Mouse (Mus musculus): ENCODE results near the gene C1qtnf7. TPM values are rescaled to one million over a fixed set of nuclear protein-coding genes. Genes with fewer than 3 reads are reported as not detected.

The C1qtnf7 gene
- polyA plus RNA-seq, 1 experiment from 2014 or later, result 0.74 TPM

DNA sequence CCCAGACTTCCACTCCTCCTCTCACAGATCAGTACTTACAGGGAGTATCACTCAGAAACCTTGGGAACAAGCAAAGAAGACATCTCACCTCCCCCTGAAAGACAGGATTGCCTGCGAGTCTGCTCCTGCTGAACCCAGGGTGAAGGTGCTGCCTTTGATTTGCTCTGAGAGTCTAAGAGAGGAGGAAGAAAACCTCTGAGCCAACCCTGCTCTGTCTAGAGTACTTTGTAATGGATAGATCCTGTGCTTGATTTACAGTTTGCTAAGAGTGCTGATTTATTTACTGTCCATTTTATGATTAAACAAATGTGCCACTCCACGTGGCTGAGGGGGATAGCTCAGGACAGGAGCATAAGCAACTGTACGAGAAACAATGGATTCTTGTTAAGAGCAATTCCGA is 35.1 kb downstream of the C1qtnf7 start:
- no peak overlapping the region for H3K9ac ChIP-seq (ENCODE audit: low read length)
- H3K36me3 ChIP-seq (ENCODE audit: control insufficient read depth, insufficient read depth, low read length), result no peaks in the 10 kb centered on the region
- H3K27ac ChIP-seq (ENCODE audit: low read depth, low read length), result no peak overlapping the region
- H3K27me3 ChIP-seq (ENCODE audit: control insufficient read depth, insufficient read depth, low read length), result no peaks in the 10 kb centered on the region
- H3K4me1 ChIP-seq (ENCODE audit: control insufficient read depth, insufficient read depth, low read length), result no peaks in the 10 kb centered on the region
- no peak for DNase-seq (ENCODE audit: low spot score, missing footprints)
- H3K4me2 ChIP-seq, result no peak overlapping the region
- no peaks in the 10 kb centered on the region for H3K9me3 ChIP-seq (ENCODE audit: control insufficient read depth, low read length)
- 69% methylated on average over 4 of the region's 4 CpGs for WGBS
- ATAC-seq (ENCODE audit: low FRiP score), result no peak
- H3K4me3 ChIP-seq (ENCODE audit: low read depth, low read length), result no peak overlapping the region

DNA sequence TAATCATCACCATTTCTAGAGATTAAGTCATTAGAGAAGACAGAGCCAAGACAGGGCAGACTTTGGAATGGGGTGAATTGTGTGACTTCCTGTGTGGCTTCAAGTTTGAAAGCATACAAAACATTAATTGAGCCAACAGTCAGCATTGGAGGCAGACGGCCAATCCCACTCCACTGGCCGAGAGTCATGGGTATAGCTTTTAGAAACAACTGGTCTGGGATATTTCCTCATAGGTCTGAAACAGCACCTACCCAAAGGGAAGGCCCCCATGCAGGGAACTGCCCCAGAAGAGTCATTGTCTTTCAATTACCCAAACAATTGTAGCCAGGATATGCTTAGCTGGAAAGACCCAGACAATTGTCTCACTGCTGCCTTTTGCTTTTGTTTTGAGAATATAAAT is 39.5 kb downstream of the C1qtnf7 start:
- H3K4me2 ChIP-seq, result no peak overlapping the region
- H3K4me1 ChIP-seq (ENCODE audit: control insufficient read depth, insufficient read depth, low read length), result no peaks in the 10 kb centered on the region
- H3K9me3 ChIP-seq (ENCODE audit: control insufficient read depth, low read length), result no peaks in the 10 kb centered on the region
- no peak for ATAC-seq (ENCODE audit: low FRiP score)
- H3K9ac ChIP-seq (ENCODE audit: low read length), result no peak overlapping the region
- 47% methylated on average over 2 of the region's 2 CpGs for WGBS
- H3K27ac ChIP-seq (ENCODE audit: low read depth, low read length), result no peak overlapping the region
- H3K27me3 ChIP-seq (ENCODE audit: control insufficient read depth, insufficient read depth, low read length), result no peaks in the 10 kb centered on the region
- no peak for DNase-seq (ENCODE audit: low spot score, missing footprints)
- H3K36me3 ChIP-seq (ENCODE audit: control insufficient read depth, insufficient read depth, low read length), result no peaks in the 10 kb centered on the region
- H3K4me3 ChIP-seq (ENCODE audit: low read depth, low read length), result no peak overlapping the region

DNA sequence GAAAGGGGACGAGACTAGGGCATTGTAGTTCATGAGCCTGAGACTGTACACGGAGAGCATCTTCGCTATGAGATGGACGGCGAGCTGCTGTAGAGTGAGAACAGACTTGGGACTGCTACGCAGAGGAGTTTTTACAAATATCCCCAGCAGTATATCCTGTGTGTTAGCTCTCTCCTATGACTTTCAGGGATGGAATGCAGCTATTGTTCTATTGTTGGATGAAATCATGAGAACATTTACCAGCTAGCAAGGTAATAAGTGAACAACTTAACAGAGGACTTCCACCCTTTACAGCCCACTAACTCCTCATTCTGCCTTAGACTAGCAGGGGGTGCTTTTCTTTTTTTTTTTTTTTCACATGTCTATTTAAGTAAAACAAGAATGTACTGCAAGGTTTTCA is 40.1 kb downstream of the C1qtnf7 start:
- Histone ChIP-seq H3K4me3 (ENCODE audit: low read depth, low read length) (no peak overlapping the region), H3K27me3 (ENCODE audit: control insufficient read depth, insufficient read depth, low read length) (no peaks in the 10 kb centered on the region), H3K4me1 (ENCODE audit: control insufficient read depth, insufficient read depth, low read length) (no peaks in the 10 kb centered on the region), H3K9ac (ENCODE audit: low read length) (no peak overlapping the region), H3K27ac (ENCODE audit: low read depth, low read length) (no peak overlapping the region), H3K36me3 (ENCODE audit: control insufficient read depth, insufficient read depth, low read length) (no peaks in the 10 kb centered on the region), H3K4me2 (no peak overlapping the region), H3K9me3 (ENCODE audit: control insufficient read depth, low read length) (no peaks in the 10 kb centered on the region)
- no peak for ATAC-seq (ENCODE audit: low FRiP score)
- 83% methylated on average over 6 of the region's 6 CpGs for WGBS
- no peak for DNase-seq (ENCODE audit: low spot score, missing footprints)

DNA sequence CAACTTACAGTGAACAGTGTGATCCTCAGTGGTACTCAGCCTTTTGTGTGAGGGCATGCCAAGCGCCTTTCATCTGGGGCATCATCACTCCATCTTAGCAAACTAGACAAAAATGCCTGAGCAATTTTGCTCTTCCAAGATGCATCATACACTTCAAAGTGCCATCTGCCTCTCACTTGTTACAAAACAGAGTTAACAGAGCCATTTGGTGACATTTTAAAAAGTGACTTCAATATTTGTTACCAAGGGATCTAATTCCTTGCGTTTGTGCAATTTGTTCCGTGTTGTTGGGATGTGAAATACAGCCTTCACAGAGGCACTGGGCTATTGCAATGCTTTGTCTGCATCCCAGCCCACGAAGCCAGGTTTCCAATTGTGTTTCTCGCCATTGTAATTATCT is 42.1 kb downstream of the C1qtnf7 start:
- Histone ChIP-seq H3K4me2 (no peak overlapping the region), H3K4me3 (ENCODE audit: low read depth, low read length) (no peak overlapping the region), H3K9ac (ENCODE audit: low read length) (no peak overlapping the region), H3K4me1 (ENCODE audit: control insufficient read depth, insufficient read depth, low read length) (no peaks in the 10 kb centered on the region), H3K27ac (ENCODE audit: low read depth, low read length) (no peak overlapping the region), H3K27me3 (ENCODE audit: control insufficient read depth, insufficient read depth, low read length) (no peaks in the 10 kb centered on the region), H3K9me3 (ENCODE audit: control insufficient read depth, low read length) (no peaks in the 10 kb centered on the region), H3K36me3 (ENCODE audit: control insufficient read depth, insufficient read depth, low read length) (no peaks in the 10 kb centered on the region)
- DNase-seq (ENCODE audit: low spot score, missing footprints) (no peak), ATAC-seq (ENCODE audit: low FRiP score) (no peak)
- WGBS, result 81% methylated on average over 5 of the region's 5 CpGs

DNA sequence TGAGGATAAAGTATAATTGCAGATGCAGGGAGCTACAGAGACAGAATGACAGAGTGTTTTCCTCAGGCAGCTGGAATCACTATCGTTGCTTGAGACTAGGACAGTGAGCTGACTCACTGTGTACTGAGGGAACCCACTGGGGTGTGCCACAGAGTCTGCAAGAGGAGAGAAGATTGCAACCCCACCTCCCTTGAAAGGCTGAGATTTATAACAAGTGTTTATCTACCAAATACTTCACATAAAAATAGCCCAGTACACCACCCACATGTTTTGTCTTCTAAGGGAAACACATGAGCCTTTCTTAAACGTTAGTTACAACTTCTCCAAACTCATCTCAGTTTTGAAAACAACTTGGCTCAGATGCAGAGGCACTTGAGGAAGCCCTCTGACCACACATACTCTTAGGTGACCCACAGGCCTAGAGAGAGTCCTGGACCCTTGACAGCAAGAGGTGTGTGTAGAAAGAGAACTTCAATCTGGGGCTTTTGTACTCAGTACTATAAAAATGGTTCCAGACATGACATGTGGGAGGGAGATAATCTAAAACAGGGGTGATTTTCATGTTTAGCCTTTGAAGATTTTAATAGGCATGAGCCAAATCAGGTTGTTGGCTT is 46.4 kb downstream of the C1qtnf7 start:
- 68% methylated on average over 2 of the region's 2 CpGs for WGBS
- Histone ChIP-seq H3K27ac (ENCODE audit: low read depth, low read length) (no peak overlapping the region), H3K4me1 (ENCODE audit: control insufficient read depth, insufficient read depth, low read length) (no peaks in the 10 kb centered on the region), H3K27me3 (ENCODE audit: control insufficient read depth, insufficient read depth, low read length) (no peaks in the 10 kb centered on the region), H3K9ac (ENCODE audit: low read length) (no peak overlapping the region), H3K4me3 (ENCODE audit: low read depth, low read length) (no peak overlapping the region), H3K4me2 (no peak overlapping the region), H3K36me3 (ENCODE audit: control insufficient read depth, insufficient read depth, low read length) (no peaks in the 10 kb centered on the region), H3K9me3 (ENCODE audit: control insufficient read depth, low read length) (no peaks in the 10 kb centered on the region)
- no peak for ATAC-seq (ENCODE audit: low FRiP score)
- DNase-seq (ENCODE audit: low spot score, missing footprints), result no peak

DNA sequence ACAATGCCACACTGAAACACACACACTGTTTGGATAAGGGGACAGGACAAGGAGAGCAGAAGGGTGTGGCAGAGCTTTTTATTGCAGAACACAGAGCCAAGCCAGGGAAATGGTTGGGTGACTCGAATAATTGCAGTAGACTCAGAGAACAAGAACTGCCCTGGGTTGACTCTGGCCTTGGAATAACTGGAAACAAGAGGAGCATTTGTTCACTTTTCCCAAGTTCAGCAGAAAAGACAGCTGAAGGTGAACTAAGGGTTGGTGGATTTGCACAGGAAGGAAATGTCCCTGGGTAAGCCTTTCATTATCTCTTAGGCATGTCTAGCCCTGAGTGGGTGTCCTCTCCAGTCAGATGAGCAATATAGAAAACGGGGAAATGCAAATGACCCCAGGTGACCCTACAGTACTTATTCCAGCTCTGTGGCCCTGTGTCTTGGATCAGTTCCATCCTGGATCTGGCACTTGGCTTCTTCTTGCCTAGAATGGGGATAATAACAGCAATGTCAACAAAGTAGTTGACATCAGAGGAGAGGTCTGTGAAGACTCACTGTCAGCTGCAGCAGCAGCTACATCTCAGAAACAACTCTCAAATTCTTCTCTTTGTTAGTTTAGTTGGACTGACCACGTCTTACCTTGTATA is 54.5 kb downstream of the C1qtnf7 start:
- Histone ChIP-seq H3K27me3 (ENCODE audit: control insufficient read depth, insufficient read depth, low read length) (no peaks in the 10 kb centered on the region), H3K9me3 (ENCODE audit: control insufficient read depth, low read length) (no peaks in the 10 kb centered on the region), H3K9ac (ENCODE audit: low read length) (no peak overlapping the region), H3K36me3 (ENCODE audit: control insufficient read depth, insufficient read depth, low read length) (no peaks in the 10 kb centered on the region), H3K4me2 (no peak overlapping the region), H3K4me3 (ENCODE audit: low read depth, low read length) (no peak overlapping the region), H3K4me1 (ENCODE audit: control insufficient read depth, insufficient read depth, low read length) (no peaks in the 10 kb centered on the region), H3K27ac (ENCODE audit: low read depth, low read length) (no peak overlapping the region)
- 86% methylated on average over 3 of the region's 3 CpGs for WGBS
- ATAC-seq (ENCODE audit: low FRiP score) (no peak), DNase-seq (ENCODE audit: low spot score, missing footprints) (no peak)

DNA sequence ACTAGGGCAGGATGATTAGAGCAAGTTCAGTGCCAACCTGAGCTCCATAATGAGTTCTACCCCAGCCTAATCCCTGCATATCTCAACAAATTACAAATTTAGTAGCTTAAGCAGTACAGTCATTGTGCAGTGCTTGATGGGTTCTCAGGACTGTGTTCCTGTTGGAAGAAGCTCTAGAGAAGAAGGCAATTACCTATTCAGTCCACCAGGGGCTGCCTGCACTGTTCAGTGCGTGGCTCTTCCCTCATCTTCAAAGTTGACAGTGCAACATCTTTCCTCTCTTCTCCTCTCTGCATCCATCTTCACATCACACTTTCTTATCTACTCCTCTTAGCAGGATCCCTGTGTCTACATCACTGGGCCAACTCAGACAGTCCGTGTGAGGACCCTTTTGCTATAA is 67.5 kb downstream of the C1qtnf7 start:
- DNase-seq (ENCODE audit: low spot score, missing footprints) (no peak), ATAC-seq (ENCODE audit: low FRiP score) (peak; percentile 79)
- Histone ChIP-seq H3K4me1 (ENCODE audit: control insufficient read depth, insufficient read depth, low read length) (peaks cover 3% of the 10 kb centered on the region; the same call in 1 of the 2 replicates), H3K27ac (ENCODE audit: low read depth, low read length) (no peak overlapping the region; the same call in 1 of the 2 replicates), H3K4me2 (no peak overlapping the region), H3K27me3 (ENCODE audit: control insufficient read depth, insufficient read depth, low read length) (no peaks in the 10 kb centered on the region), H3K36me3 (ENCODE audit: control insufficient read depth, insufficient read depth, low read length) (no peaks in the 10 kb centered on the region), H3K4me3 (ENCODE audit: low read depth, low read length) (no peak overlapping the region), H3K9me3 (ENCODE audit: control insufficient read depth, low read length) (no peaks in the 10 kb centered on the region), H3K9ac (ENCODE audit: low read length) (no peak overlapping the region)
- WGBS, result 31% methylated on average over 2 of the region's 2 CpGs

DNA sequence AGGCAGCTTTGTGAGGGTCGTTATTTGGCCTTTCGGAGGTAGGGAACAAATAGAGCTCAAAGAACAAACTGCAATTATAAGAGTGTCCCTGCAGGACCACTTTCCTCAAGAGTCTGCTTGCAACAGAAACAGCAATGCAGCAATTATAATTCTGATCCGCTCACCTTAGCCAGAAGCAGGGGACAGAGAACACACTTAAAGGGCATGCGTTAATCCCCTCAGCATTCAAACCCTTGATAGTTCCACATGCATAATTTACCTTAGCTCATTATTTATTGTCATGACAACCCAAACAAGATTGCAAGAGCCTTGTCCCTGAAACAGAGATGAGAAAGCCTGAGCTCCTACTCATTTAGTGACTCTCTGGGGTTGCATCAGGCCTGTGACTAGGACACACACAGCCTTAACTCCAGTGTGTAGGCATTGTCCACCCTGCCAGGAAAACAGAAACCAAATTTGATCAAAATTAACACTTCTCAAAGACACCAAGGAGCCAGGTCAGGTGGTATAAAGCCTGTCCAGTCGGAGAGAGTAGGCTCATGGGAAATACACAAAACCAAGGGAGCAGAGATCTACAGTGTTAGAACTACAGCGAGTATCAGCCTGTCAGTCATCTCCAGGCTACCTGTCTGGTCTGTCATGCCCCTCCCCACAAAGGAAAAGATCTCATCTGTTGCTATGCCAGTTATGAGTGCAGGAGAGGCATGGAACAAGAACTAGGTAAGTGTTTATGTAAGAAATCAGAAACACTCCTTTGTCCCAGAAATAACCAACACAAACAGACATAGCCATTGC is 68.2 kb downstream of the C1qtnf7 start:
- no peak overlapping the region for H3K4me3 ChIP-seq (ENCODE audit: low read depth, low read length)
- no peak for DNase-seq (ENCODE audit: low spot score, missing footprints)
- ATAC-seq (ENCODE audit: low FRiP score), result peak; percentile 72

DNA sequence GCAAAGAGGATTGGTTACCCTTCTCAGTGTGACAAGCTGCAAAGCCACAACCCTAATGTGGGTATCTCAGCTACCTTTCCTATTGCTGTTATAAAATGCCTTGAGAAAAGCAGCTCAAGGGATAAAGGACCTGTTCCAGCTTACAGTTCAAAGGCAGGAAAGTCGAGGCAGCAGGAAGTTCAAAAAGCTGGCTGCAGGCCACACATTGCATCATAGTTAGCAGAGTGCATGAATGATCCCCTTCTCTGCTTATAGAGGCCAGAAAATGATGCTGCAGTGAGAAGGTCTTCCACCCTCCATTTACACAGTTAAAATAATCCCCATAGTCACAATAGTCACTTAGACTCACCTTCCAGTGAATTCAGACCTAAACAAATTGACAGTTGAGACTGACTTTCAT is 69.1 kb downstream of the C1qtnf7 start:
- H3K27ac ChIP-seq (ENCODE audit: low read depth, low read length), result no peak overlapping the region
- no peak overlapping the region for H3K4me2 ChIP-seq
- H3K9me3 ChIP-seq (ENCODE audit: control insufficient read depth, low read length), result no peaks in the 10 kb centered on the region
- no peaks in the 10 kb centered on the region for H3K36me3 ChIP-seq (ENCODE audit: control insufficient read depth, insufficient read depth, low read length)
- H3K4me3 ChIP-seq (ENCODE audit: low read depth, low read length), result no peak overlapping the region
- WGBS, result 70% methylated on average over 1 of the region's 1 CpGs
- H3K9ac ChIP-seq (ENCODE audit: low read length), result no peak overlapping the region
- ATAC-seq (ENCODE audit: low FRiP score) (no peak), DNase-seq (ENCODE audit: low spot score, missing footprints) (no peak)
- H3K27me3 ChIP-seq (ENCODE audit: control insufficient read depth, insufficient read depth, low read length), result no peaks in the 10 kb centered on the region
- peaks cover 3% of the 10 kb centered on the region; the same call in 1 of the 2 replicates for H3K4me1 ChIP-seq (ENCODE audit: control insufficient read depth, insufficient read depth, low read length)

More for the DNA sequence above, 68.2 kb downstream of the C1qtnf7 start:
- 63% methylated on average over 6 of the region's 6 CpGs for WGBS
- Histone ChIP-seq H3K9ac (ENCODE audit: low read length) (no peak overlapping the region), H3K4me1 (ENCODE audit: control insufficient read depth, insufficient read depth, low read length) (peaks cover 3% of the 10 kb centered on the region; the same call in 1 of the 2 replicates), H3K27ac (ENCODE audit: low read depth, low read length) (no peak overlapping the region; the same call in 1 of the 2 replicates), H3K36me3 (ENCODE audit: control insufficient read depth, insufficient read depth, low read length) (no peaks in the 10 kb centered on the region), H3K27me3 (ENCODE audit: control insufficient read depth, insufficient read depth, low read length) (no peaks in the 10 kb centered on the region), H3K4me2 (no peak overlapping the region), H3K9me3 (ENCODE audit: control insufficient read depth, low read length) (no peaks in the 10 kb centered on the region)

Measured in midbrain, embryonic 11.5 days (tissue).